Mouse (Mus musculus): ENCODE data around the gene Zfp873. TPM values are rescaled to one million over a fixed set of nuclear protein-coding genes. Genes with fewer than 3 reads are reported as not detected.
"Not testable (repeated sequence)": the region's sequence is repeated elsewhere in the genome, so short reads cannot be mapped to it uniquely, and the experiment has no call there.

Gene Zfp873
- 12.2 and 15.0 TPM in 2 replicates for polyA plus RNA-seq (2015; fragmentation: Nextera tagmentation; extraction: Ambion mirVana)

GRCm38 (mm10) chr10:82047597-82048459 is at the start of gene Zfp873:
Gene Zfp873, plus strand, starts transcription at chr10:82048123.
- peaks cover 31% of the 10 kb centered on the region for H3K9me3 ChIP-seq (ENCODE audit: control insufficient read depth, low read length)
- peaks cover 7% of the 10 kb centered on the region for H3K4me1 ChIP-seq (ENCODE audit: control insufficient read depth, insufficient read depth, low read depth, low read length)
- peak within 1 kb of the TSS; percentile 63 for H3K4me3 ChIP-seq (ENCODE audit: low read length)
- H3K4me2 ChIP-seq (ENCODE audit: low read length): peak within 1 kb of the TSS; percentile 64
- peak within 1 kb of the TSS; percentile 96 for H3K27ac ChIP-seq (ENCODE audit: low read depth, low read length)
- no peaks in the 10 kb centered on the region for H3K27me3 ChIP-seq (replicated peaks; ENCODE audit: control insufficient read depth, insufficient read depth, low read length)
- peak; percentile 100 for ATAC-seq
- H3K9ac ChIP-seq (ENCODE audit: low read depth, low read length): peak within 1 kb of the TSS; percentile 80
- 8% methylated on average over 35 of the region's 35 CpGs for WGBS
- peaks cover 9% of the 10 kb centered on the region for H3K36me3 ChIP-seq (ENCODE audit: control insufficient read depth, insufficient read depth, low read length)

GRCm38 (mm10) chr10:82003209-82003608 is 44.7 kb upstream of the Zfp873 start:
- 94% methylated on average over 1 of the region's 1 CpGs for WGBS
- H3K27ac ChIP-seq (ENCODE audit: low read depth, low read length); H3K27me3 ChIP-seq (replicated peaks; ENCODE audit: control insufficient read depth, insufficient read depth, low read length); H3K4me2 ChIP-seq (ENCODE audit: low read length); ATAC-seq; H3K4me3 ChIP-seq (ENCODE audit: low read length); H3K9ac ChIP-seq (ENCODE audit: low read depth, low read length); H3K4me1 ChIP-seq (ENCODE audit: control insufficient read depth, insufficient read depth, low read depth, low read length): not testable (repeated sequence)
- Histone ChIP-seq H3K36me3 (ENCODE audit: control insufficient read depth, insufficient read depth, low read length) (peaks cover 12% of the 10 kb centered on the region), H3K9me3 (ENCODE audit: control insufficient read depth, low read length) (peaks cover 23% of the 10 kb centered on the region)

GRCm38 (mm10) chr10:82004822-82005221 is 43.1 kb upstream of the Zfp873 start:
- not testable (repeated sequence) for ATAC-seq
- H3K36me3 ChIP-seq (ENCODE audit: control insufficient read depth, insufficient read depth, low read length): peaks cover 12% of the 10 kb centered on the region
- 36% methylated on average over 1 of the region's 2 CpGs for WGBS

GRCm38 (mm10) chr10:82042191-82042590 is 5.7 kb upstream of the Zfp873 start:
- H3K4me1 ChIP-seq (ENCODE audit: control insufficient read depth, insufficient read depth, low read depth, low read length): peaks cover under 1% of the 10 kb centered on the region
- H3K27me3 ChIP-seq (replicated peaks; ENCODE audit: control insufficient read depth, insufficient read depth, low read length): no peaks in the 10 kb centered on the region
- no peak overlapping the region for H3K27ac ChIP-seq (ENCODE audit: low read depth, low read length)
- no peak overlapping the region for H3K9ac ChIP-seq (ENCODE audit: low read depth, low read length)
- no peak overlapping the region for H3K4me2 ChIP-seq (ENCODE audit: low read length)
- H3K9me3 ChIP-seq (ENCODE audit: control insufficient read depth, low read length): no peaks in the 10 kb centered on the region; the same call in 1 of the 2 replicates
- no peaks in the 10 kb centered on the region for H3K36me3 ChIP-seq (ENCODE audit: control insufficient read depth, insufficient read depth, low read length)
- ATAC-seq: no peak
- no peak overlapping the region for H3K4me3 ChIP-seq (ENCODE audit: low read length)
- 81% methylated on average over 2 of the region's 2 CpGs for WGBS

More at GRCm38 (mm10) chr10:82004822-82005221, 43.1 kb upstream of the Zfp873 start:
- not testable (repeated sequence) for H3K27me3 ChIP-seq (replicated peaks; ENCODE audit: control insufficient read depth, insufficient read depth, low read length); H3K4me1 ChIP-seq (ENCODE audit: control insufficient read depth, insufficient read depth, low read depth, low read length); H3K27ac ChIP-seq (ENCODE audit: low read depth, low read length); H3K9ac ChIP-seq (ENCODE audit: low read depth, low read length); H3K4me3 ChIP-seq (ENCODE audit: low read length); H3K4me2 ChIP-seq (ENCODE audit: low read length)
- peaks cover 30% of the 10 kb centered on the region for H3K9me3 ChIP-seq (ENCODE audit: control insufficient read depth, low read length)

GRCm38 (mm10) chr10:82046603-82047002 is 1.3 kb upstream of the Zfp873 start:
- 89% methylated on average over 3 of the region's 3 CpGs for WGBS
- ATAC-seq: no peak
- peaks cover 5% of the 10 kb centered on the region for H3K36me3 ChIP-seq (ENCODE audit: control insufficient read depth, insufficient read depth, low read length)

GRCm38 (mm10) chr10:82048460-82048804 is 509 bp downstream of the Zfp873 start:
- H3K27me3 ChIP-seq (replicated peaks; ENCODE audit: control insufficient read depth, insufficient read depth, low read length); H3K4me1 ChIP-seq (ENCODE audit: control insufficient read depth, insufficient read depth, low read depth, low read length): not testable (repeated sequence)
- peaks cover 10% of the 10 kb centered on the region for H3K36me3 ChIP-seq (ENCODE audit: control insufficient read depth, insufficient read depth, low read length)
- WGBS: 31% methylated on average over 10 of the region's 10 CpGs
- peaks cover 36% of the 10 kb centered on the region for H3K9me3 ChIP-seq (ENCODE audit: control insufficient read depth, low read length)
- peak overlapping the region; percentile 63 for H3K4me3 ChIP-seq (ENCODE audit: low read length)
- peak overlapping the region; percentile 64 for H3K4me2 ChIP-seq (ENCODE audit: low read length)
- ATAC-seq: peak; percentile 43
- H3K9ac ChIP-seq (ENCODE audit: low read depth, low read length): peak overlapping the region; percentile 80
- H3K27ac ChIP-seq (ENCODE audit: low read depth, low read length): peak overlapping the region; percentile 96

More at GRCm38 (mm10) chr10:82046603-82047002, 1.3 kb upstream of the Zfp873 start:
- H3K27me3 ChIP-seq (replicated peaks; ENCODE audit: control insufficient read depth, insufficient read depth, low read length): no peaks in the 10 kb centered on the region
- H3K4me2 ChIP-seq (ENCODE audit: low read length): no peak overlapping the region
- no peak overlapping the region for H3K4me3 ChIP-seq (ENCODE audit: low read length)
- H3K4me1 ChIP-seq (ENCODE audit: control insufficient read depth, insufficient read depth, low read depth, low read length): peaks cover 7% of the 10 kb centered on the region
- no peak overlapping the region for H3K9ac ChIP-seq (ENCODE audit: low read depth, low read length)
- H3K27ac ChIP-seq (ENCODE audit: low read depth, low read length): no peak overlapping the region
- peaks cover 19% of the 10 kb centered on the region for H3K9me3 ChIP-seq (ENCODE audit: control insufficient read depth, low read length)

- H3K9me3 ChIP-seq (ENCODE audit: control insufficient read depth, low read length); H3K36me3 ChIP-seq (ENCODE audit: control insufficient read depth, insufficient read depth, low read length); H3K27me3 ChIP-seq (replicated peaks; ENCODE audit: control insufficient read depth, insufficient read depth, low read length); H3K4me1 ChIP-seq (ENCODE audit: control insufficient read depth, insufficient read depth, low read depth, low read length): not testable (repeated sequence)
- 22% methylated on average over 42 of the region's 42 CpGs for WGBS
- ATAC-seq: peak; percentile 99
- peak within 1 kb of the TSS; percentile 50 for H3K4me3 ChIP-seq (ENCODE audit: low read length)
- peak within 1 kb of the TSS; percentile 68 for H3K9ac ChIP-seq (ENCODE audit: low read depth, low read length)
- H3K4me2 ChIP-seq (ENCODE audit: low read length): peak within 1 kb of the TSS; percentile 55
- H3K27ac ChIP-seq (ENCODE audit: low read depth, low read length): peak within 1 kb of the TSS; percentile 87
These were observed 35.1 kb downstream of the Zfp873 start, which contains the start of gene BC024063 for GRCm38 (mm10) chr10:82082728-82083621. Gene BC024063, plus strand, starts transcription at chr10:82083353.

GRCm38 (mm10) chr10:82083622-82083971 is 35.7 kb downstream of the Zfp873 start:
- ATAC-seq: peak; percentile 24; the same call in 1 of the 2 replicates
- H3K36me3 ChIP-seq (ENCODE audit: control insufficient read depth, insufficient read depth, low read length); H3K4me1 ChIP-seq (ENCODE audit: control insufficient read depth, insufficient read depth, low read depth, low read length); H3K27me3 ChIP-seq (replicated peaks; ENCODE audit: control insufficient read depth, insufficient read depth, low read length); H3K9me3 ChIP-seq (ENCODE audit: control insufficient read depth, low read length): not testable (repeated sequence)
- WGBS: 30% methylated on average over 9 of the region's 14 CpGs
- H3K27ac ChIP-seq (ENCODE audit: low read depth, low read length): peak overlapping the region; percentile 87
- H3K4me3 ChIP-seq (ENCODE audit: low read length): peak overlapping the region; percentile 50
- peak overlapping the region; percentile 68 for H3K9ac ChIP-seq (ENCODE audit: low read depth, low read length)
- peak overlapping the region; percentile 55 for H3K4me2 ChIP-seq (ENCODE audit: low read length)

All from hindbrain, embryonic 16.5 days (tissue).